Mouse (Mus musculus) olfactory bulb, adult 2 months (tissue): ENCODE data around the gene Kcna7.

Experiments
- CTCF ChIP-seq: fragments of 200-500 bp; IDR thresholded peaks from 2 replicates; pipeline ENCODE4 v1.5.1; 2012; ENCODE audit warnings: low read depth, mild to moderate bottlenecking, low read length, moderate library complexity; ENCODE audit not compliant: insufficient read depth
- POLR2A ChIP-seq: fragments of 200-500 bp; IDR thresholded peaks from 2 replicates; pipeline ENCODE4 v1.6.1; 2012; ENCODE audit warnings: mild to moderate bottlenecking, low read depth, low read length, moderate library complexity; ENCODE audit not compliant: insufficient read depth

GRCm38 (mm10) chr7:45369836-45370474 lies 35.5 kb upstream of the Kcna7 start:
- TF ChIP-seq POLR2A (no peak; the same call in 1 of the 2 replicates), CTCF (no peak)
